Mouse (Mus musculus) hindbrain, embryonic 14.5 days (tissue): Measurements from ENCODE around the gene Cdk12. TPM values are rescaled to one million over a fixed set of nuclear protein-coding genes. Genes with fewer than 3 reads are reported as not detected.
A peak's percentile ranks its signal among the peaks of the same experiment; 100 is the strongest.
"Not testable (repeated sequence)": the region's sequence is repeated elsewhere in the genome, so short reads cannot be mapped to it uniquely, and the experiment has no call there.

Source experiments
- ATAC-seq: fragments of 200-750 bp; cut with Nextera tagmentation; 2 replicates; pipeline ENCODE4 v1.8.0; 2017; ENCODE audit warnings: moderate number of reproducible peaks, mild to moderate bottlenecking, moderate TSS enrichment, moderate library complexity; ENCODE audit not compliant: low FRiP score
- DNase-seq: peaks from one replicate; pipeline ENCODE4 v3.0.0-alpha.2; 2015; ENCODE audit warnings: low spot score
- H3K27ac ChIP-seq: fragments of 300-500 bp; sonication (generic); 2 replicates; pipeline ENCODE4 v1.5.1; 2014; ENCODE audit warnings: mild to moderate bottlenecking, moderate library complexity
- H3K27me3 ChIP-seq: fragments of 300-500 bp; sonication (generic); 2 replicates; pipeline ENCODE4 v1.6.1; 2014; ENCODE audit warnings: mild to moderate bottlenecking, low read length, mixed read lengths; ENCODE audit not compliant: control insufficient read depth, insufficient read depth
- H3K36me3 ChIP-seq: fragments of 300-500 bp; sonication (generic); replicated peaks from 2 replicates; pipeline ENCODE4 v1.6.1; 2014; ENCODE audit not compliant: control insufficient read depth, insufficient read depth
- H3K4me1 ChIP-seq: fragments of 300-500 bp; sonication (generic); replicated peaks from 2 replicates; pipeline ENCODE4 v1.6.1; 2014; ENCODE audit warnings: antibody characterized with exemption, low read length, mixed read lengths; ENCODE audit not compliant: control insufficient read depth, insufficient read depth
- H3K4me2 ChIP-seq: fragments of 300-500 bp; sonication (generic); replicated peaks from 2 replicates; pipeline ENCODE4 v1.6.1; 2014; ENCODE audit warnings: mild to moderate bottlenecking, moderate library complexity
- H3K4me3 ChIP-seq: fragments of 300-500 bp; sonication (generic); replicated peaks from 2 replicates; pipeline ENCODE4 v1.5.1; 2014; ENCODE audit warnings: mild to moderate bottlenecking, low read length
- H3K9ac ChIP-seq: fragments of 300-500 bp; sonication (generic); 2 replicates; pipeline ENCODE4 v1.6.1; 2014
- H3K9me3 ChIP-seq: fragments of 300-500 bp; sonication (generic); 2 replicates; pipeline ENCODE4 v1.6.1; 2016; ENCODE audit warnings: low read length; ENCODE audit not compliant: control insufficient read depth
- WGBS: fragments of 180-500 bp; shearing (Covaris S2); extraction: QIAGEN DNeasy Blood & Tissue Kit; methylation state at CpG from one replicate; pipeline ENCODE4 v1.1.7; 2014; 5-methylcytosine and 5-hydroxymethylcytosine counted together
- polyA plus RNA-seq: library from polyadenylated mRNA; unstranded; fragments of >200 nt; fragmentation: Nextera tagmentation; extraction: Ambion mirVana; gene quantifications from 2 replicates; pipeline ENCODE4 v1.2.1, GENCODE M21; 2014

Gene Cdk12
- polyA plus RNA-seq: 7.9 and 10.3 TPM in 2 replicates

DNA sequence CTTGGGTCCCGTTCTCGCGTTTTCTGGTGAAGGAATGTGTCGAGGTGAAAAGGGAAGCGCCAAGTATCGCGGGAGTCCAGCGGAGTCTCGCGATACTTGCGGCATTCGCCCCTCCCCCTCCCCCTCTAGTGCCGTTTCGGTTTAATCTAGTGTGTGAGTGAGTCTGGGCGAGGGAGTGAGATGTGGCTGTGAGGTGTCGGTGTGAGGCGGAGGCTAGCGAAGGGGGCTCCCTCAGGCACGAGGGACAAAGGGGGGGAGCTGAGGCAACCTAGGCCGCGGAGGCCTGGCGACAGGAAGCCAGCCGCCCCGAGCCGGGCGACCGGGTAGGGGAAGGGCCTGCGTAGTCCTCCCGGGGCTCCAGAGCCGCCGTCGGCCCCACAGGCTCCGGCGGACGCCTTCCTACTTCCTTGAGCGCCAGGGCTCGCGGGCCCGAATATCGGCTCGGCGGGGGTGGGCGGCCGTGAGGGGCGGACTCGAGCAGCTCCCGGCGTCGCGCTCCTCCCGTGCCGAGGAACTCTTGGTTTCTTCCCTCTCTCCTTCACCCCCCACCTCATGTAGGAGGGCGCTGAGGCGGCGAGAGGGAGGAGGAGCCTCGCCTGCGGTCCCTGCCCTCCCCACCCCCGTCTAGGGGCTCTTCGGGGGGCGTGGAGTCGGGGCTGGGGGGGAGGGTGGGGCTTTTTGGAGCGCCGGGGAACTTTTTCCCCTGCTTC, at the start of gene Cdk12:
Gene Cdk12, plus strand, starts transcription at position 419 of the 710 bp plus-strand sequence.
- no peaks in the 10 kb centered on the region for H3K9me3 ChIP-seq
- H3K4me3 ChIP-seq: peak within 1 kb of the TSS; percentile 72
- DNase-seq (peak; percentile 100), ATAC-seq (peak; percentile 92)
- H3K27me3 ChIP-seq: no peaks in the 10 kb centered on the region
- WGBS: under 1% methylated on average over 60 of the region's 63 CpGs
- H3K4me2 ChIP-seq: peak within 1 kb of the TSS; percentile 96
- H3K36me3 ChIP-seq: peaks cover 3% of the 10 kb centered on the region
- peak within 1 kb of the TSS; percentile 91 for H3K9ac ChIP-seq
- peaks cover 25% of the 10 kb centered on the region for H3K4me1 ChIP-seq
- H3K27ac ChIP-seq: peak within 1 kb of the TSS; percentile 98

DNA sequence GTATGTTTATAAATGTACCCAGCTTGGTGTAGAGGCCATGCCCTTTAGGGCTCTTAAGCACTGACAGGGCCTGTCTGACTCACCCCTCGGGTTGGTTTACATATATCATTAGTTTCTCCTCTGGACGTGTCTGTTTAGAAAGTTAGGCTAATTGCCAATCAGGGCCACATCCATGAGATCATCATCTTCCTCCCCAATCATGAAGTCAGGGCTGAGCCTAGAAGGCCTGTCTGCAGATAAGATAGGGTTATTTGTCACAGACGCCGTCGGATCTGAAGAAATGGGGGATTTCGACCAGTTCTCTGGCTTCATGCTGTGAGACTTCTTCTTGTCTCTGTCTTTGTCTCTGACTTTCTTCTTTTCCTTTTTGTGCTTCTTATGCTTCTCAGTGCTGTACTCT, 47.8 kb upstream of the Cdk12 start:
- 0 out of 2 replicates have a peak, but pooled peaks cover 2% of the 10 kb centered on the region for H3K4me1 ChIP-seq
- H3K9me3 ChIP-seq: no peaks in the 10 kb centered on the region
- H3K9ac ChIP-seq: no peak overlapping the region
- WGBS: 91% methylated on average over 6 of the region's 6 CpGs
- H3K4me2 ChIP-seq: no peak overlapping the region
- no peaks in the 10 kb centered on the region for H3K27me3 ChIP-seq
- DNase-seq (no peak), ATAC-seq (no peak)
- no peak overlapping the region for H3K4me3 ChIP-seq
- H3K36me3 ChIP-seq: peaks cover 65% of the 10 kb centered on the region
- H3K27ac ChIP-seq: no peak overlapping the region

DNA sequence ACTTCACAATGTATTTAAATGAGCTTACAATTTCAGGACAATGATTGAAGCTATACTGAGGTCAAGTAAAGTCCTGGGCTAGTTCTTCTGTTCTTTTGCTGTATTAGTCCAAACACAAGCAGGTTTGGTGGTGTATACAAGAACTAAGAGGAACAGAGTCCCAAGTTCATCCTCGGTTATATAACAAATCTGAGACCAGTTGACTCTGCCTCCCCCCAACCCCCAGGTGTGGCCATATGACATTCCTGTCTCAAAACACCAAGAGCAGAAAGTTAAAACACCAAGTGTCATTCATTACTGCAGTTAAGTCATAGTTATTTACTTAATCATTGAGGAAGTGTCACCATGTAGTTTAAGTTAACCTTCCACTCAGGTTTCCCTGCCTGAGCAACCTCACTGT, 34.5 kb upstream of the Cdk12 start:
- H3K9me3 ChIP-seq: no peaks in the 10 kb centered on the region
- H3K4me3 ChIP-seq: no peak overlapping the region
- no peak overlapping the region for H3K27ac ChIP-seq
- WGBS: 93% methylated on average over 1 of the region's 1 CpGs
- H3K4me2 ChIP-seq: no peak overlapping the region
- peaks cover 94% of the 10 kb centered on the region for H3K36me3 ChIP-seq
- H3K27me3 ChIP-seq: no peaks in the 10 kb centered on the region
- H3K9ac ChIP-seq: no peak overlapping the region
- ATAC-seq (no peak), DNase-seq (no peak)
- H3K4me1 ChIP-seq: no peaks in the 10 kb centered on the region

- WGBS: 89% methylated on average over 3 of the region's 3 CpGs
- ATAC-seq, H3K27ac ChIP-seq, H3K4me2 ChIP-seq, H3K4me1 ChIP-seq, H3K27me3 ChIP-seq, DNase-seq, H3K9me3 ChIP-seq, H3K9ac ChIP-seq, H3K4me3 ChIP-seq: not testable (repeated sequence)
- H3K36me3 ChIP-seq: peaks cover 88% of the 10 kb centered on the region
These were observed 20.7 kb upstream of the Cdk12 start for GRCm38 (mm10) chr11:98182149-98182548.

GRCm38 (mm10) chr11:98187640-98188395, 15.0 kb upstream of the Cdk12 start:
- 95% methylated on average over 9 of the region's 9 CpGs for WGBS
- H3K9ac ChIP-seq: no peak overlapping the region
- DNase-seq: no peak
- H3K27ac ChIP-seq: no peak overlapping the region
- no peak overlapping the region for H3K4me3 ChIP-seq
- ATAC-seq: no peak
- no peaks in the 10 kb centered on the region for H3K9me3 ChIP-seq
- peaks cover 71% of the 10 kb centered on the region for H3K36me3 ChIP-seq
- no peaks in the 10 kb centered on the region for H3K27me3 ChIP-seq
- H3K4me2 ChIP-seq: no peak overlapping the region
- H3K4me1 ChIP-seq: peaks cover 10% of the 10 kb centered on the region

GRCm38 (mm10) chr11:98190820-98191219, 12.0 kb upstream of the Cdk12 start:
- Histone ChIP-seq H3K27ac (no peak overlapping the region), H3K27me3 (no peaks in the 10 kb centered on the region), H3K36me3 (peaks cover 47% of the 10 kb centered on the region), H3K4me3 (no peak overlapping the region), H3K9me3 (no peaks in the 10 kb centered on the region), H3K9ac (no peak overlapping the region), H3K4me2 (no peak overlapping the region), H3K4me1 (peaks cover 15% of the 10 kb centered on the region)
- DNase-seq (no peak), ATAC-seq (no peak)
- 86% methylated on average over 5 of the region's 5 CpGs for WGBS

DNA sequence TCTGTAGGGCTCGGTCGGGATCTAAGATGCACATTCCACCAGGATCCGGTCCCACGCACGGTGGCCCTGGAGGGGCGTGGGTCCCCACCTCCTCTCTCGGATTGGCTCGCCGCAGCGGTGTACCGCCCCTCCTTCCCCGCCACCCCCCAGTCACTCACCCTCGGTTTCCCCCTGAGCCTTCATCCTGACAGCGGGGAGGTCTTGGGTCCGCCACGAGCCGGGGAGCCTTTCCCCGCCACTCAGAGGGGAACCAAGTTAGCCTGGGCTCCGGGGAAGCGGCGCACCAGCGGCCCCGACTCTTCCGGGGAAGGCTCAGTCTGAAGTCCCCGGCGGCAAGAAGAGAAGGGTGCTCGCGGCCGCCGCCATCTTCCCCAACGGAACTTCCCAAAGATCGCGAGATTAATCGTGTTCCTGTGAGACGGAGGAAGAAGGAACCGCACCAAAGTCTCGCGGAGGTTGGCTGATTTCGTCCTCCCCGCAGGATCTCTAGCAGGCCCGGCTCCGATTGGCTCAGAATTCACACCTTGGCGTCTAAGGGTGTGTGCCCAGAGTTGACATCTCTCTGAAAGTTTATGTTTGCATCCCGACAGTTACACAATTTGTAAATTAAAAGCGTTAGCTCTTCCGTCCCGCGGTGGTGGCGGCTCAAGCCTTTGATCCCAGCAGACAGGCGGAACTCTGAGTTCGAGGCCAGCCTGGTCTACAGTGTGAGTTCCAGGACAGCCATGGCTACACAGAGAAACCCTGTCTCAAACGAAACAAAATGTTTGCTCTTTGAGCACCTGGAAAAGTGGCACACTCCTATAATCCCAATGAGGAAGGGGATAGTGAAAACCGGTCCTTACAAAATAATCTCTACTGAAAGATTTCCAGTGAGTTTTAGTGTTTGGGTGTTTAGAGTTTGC, 9.7 kb upstream of the Cdk12 start, which contains the start of gene Med1:
Gene Med1, minus strand, starts transcription at position 393 of the 905 bp plus-strand sequence.
- Histone ChIP-seq H3K4me3 (peak within 1 kb of the TSS; percentile 74), H3K27me3 (no peaks in the 10 kb centered on the region), H3K36me3 (peaks cover 26% of the 10 kb centered on the region), H3K4me2 (peak within 1 kb of the TSS; percentile 82), H3K9ac (peak within 1 kb of the TSS; percentile 85), H3K9me3 (no peaks in the 10 kb centered on the region), H3K4me1 (peaks cover 15% of the 10 kb centered on the region), H3K27ac (peak within 1 kb of the TSS; percentile 88)
- DNase-seq (peak; percentile 94), ATAC-seq (peak; percentile 97)
- WGBS: under 1% methylated on average over 53 of the region's 53 CpGs

GRCm38 (mm10) chr11:98201791-98202640, 843 bp upstream of the Cdk12 start:
- WGBS: 2% methylated on average over 27 of the region's 27 CpGs
- Histone ChIP-seq H3K36me3 (no peaks in the 10 kb centered on the region), H3K4me1 (peaks cover 17% of the 10 kb centered on the region), H3K9me3 (no peaks in the 10 kb centered on the region), H3K4me3 (peak overlapping the region; percentile 72), H3K27ac (peak overlapping the region; percentile 75), H3K9ac (peak overlapping the region; percentile 74), H3K4me2 (peak overlapping the region; percentile 87), H3K27me3 (no peaks in the 10 kb centered on the region)
- DNase-seq (peak; percentile 44), ATAC-seq (no peak)
